Mouse (Mus musculus): ENCODE data around the gene Smc3. TPM values are rescaled to one million over a fixed set of nuclear protein-coding genes. Genes with fewer than 3 reads are reported as not detected.
"Not testable (repeated sequence)": the region's sequence is repeated elsewhere in the genome, so short reads cannot be mapped to it uniquely, and the experiment has no call there.

The Smc3 gene
- polyA plus RNA-seq, 1 experiment from 2014 or later, result 31.0 TPM

- not testable (repeated sequence) for H3K4me2 ChIP-seq; H3K4me1 ChIP-seq (replicated peaks); H3K27ac ChIP-seq (replicated peaks); H3K36me3 ChIP-seq (replicated peaks); H3K9me3 ChIP-seq (replicated peaks); H3K27me3 ChIP-seq; H3K9ac ChIP-seq; ATAC-seq (ENCODE audit: insufficient read depth); H3K4me3 ChIP-seq (replicated peaks)
- WGBS (ENCODE audit: insufficient replicate concordance), result 53% methylated on average over 11 of the region's 11 CpGs
These were observed 56.2 kb downstream of the Smc3 start for GRCm38 (mm10) chr19:53656443-53656842.

DNA sequence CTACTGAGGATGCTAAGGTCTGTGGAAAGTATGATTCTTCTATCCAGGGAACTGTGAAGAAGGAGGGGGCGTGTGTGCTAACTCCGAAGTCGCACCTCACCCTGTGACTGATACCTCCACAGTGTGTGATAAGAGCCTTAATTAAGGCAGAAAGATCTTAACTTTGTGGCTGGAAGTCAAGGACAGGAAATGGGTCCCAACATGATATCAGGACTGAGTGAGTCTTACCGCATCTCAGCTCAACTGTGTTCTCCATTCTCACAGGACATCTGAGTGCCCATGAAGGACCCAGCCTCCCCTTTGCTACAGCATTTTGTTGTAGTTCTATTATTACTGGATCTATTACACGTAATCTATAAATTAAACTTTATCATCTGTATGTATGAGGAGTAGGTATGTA, 57.2 kb downstream of the Smc3 start:
- Histone ChIP-seq H3K4me2 (no peak overlapping the region), H3K4me1 (replicated peaks) (0 out of 2 replicates have a peak, but pooled peaks cover 3% of the 10 kb centered on the region), H3K4me3 (replicated peaks) (no peak overlapping the region), H3K27ac (replicated peaks) (no peak overlapping the region), H3K9me3 (replicated peaks) (no peaks in the 10 kb centered on the region), H3K36me3 (replicated peaks) (no peaks in the 10 kb centered on the region), H3K9ac (no peak overlapping the region), H3K27me3 (no peaks in the 10 kb centered on the region; the same call in 1 of the 2 replicates)
- 31% methylated on average over 5 of the region's 5 CpGs for WGBS (ENCODE audit: insufficient replicate concordance)
- no peak for ATAC-seq (ENCODE audit: insufficient read depth)

GRCm38 (mm10) chr19:53660722-53661420, 60.7 kb downstream of the Smc3 start:
- H3K27ac ChIP-seq (replicated peaks), result no peak overlapping the region
- H3K4me1 ChIP-seq (replicated peaks), result no peaks in the 10 kb centered on the region
- H3K4me3 ChIP-seq (replicated peaks), result no peak overlapping the region
- no peak for ATAC-seq (ENCODE audit: insufficient read depth)
- no peaks in the 10 kb centered on the region for H3K9me3 ChIP-seq (replicated peaks)
- no peak overlapping the region for H3K9ac ChIP-seq
- no peaks in the 10 kb centered on the region; the same call in 1 of the 2 replicates for H3K27me3 ChIP-seq
- no peaks in the 10 kb centered on the region for H3K36me3 ChIP-seq (replicated peaks)
- WGBS (ENCODE audit: insufficient replicate concordance), result 65% methylated on average over 9 of the region's 9 CpGs
- no peak overlapping the region for H3K4me2 ChIP-seq

DNA sequence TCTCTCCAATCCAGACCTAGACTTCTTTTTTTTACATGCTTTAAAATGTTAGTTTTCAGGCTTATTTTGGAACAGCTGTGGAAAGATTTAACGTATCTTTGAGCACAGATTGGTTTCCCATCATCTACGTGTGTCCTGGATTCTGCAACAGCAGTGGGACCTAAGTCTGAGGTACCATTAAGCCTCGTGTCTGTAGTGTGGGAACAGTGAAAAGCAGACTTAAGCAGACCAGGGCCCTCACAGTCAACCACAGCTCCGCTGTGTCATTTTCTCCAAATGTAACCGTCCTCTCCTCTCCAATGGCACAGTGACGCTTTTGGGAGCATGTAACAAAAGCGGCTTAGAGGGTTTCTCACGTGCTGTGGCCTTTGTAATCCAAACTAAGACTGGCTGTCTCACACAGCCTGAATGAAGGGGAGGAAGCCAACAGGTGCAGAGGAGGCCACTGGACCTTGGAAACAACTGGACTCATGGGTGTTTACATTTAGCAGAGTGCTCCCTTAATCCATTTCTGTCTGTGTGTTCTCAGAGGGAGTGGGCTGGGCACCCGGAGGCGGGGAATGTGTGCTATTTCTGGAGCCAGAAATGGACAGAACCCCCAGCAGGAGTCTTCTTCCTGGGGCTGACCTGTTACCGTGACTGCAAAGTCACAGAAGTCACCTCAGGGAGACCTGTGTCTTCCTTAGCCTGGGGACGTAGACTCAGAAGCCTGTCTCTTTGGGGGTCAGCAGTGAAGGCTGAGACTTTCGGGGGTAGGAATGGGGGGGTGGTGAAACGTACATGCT, 61.9 kb downstream of the Smc3 start:
- H3K9me3 ChIP-seq (replicated peaks), result no peaks in the 10 kb centered on the region
- ATAC-seq (ENCODE audit: insufficient read depth), result no peak
- no peak overlapping the region for H3K4me2 ChIP-seq
- 53% methylated on average over 14 of the region's 14 CpGs for WGBS (ENCODE audit: insufficient replicate concordance)
- H3K9ac ChIP-seq, result no peak overlapping the region
- H3K27ac ChIP-seq (replicated peaks), result no peak overlapping the region
- no peaks in the 10 kb centered on the region for H3K36me3 ChIP-seq (replicated peaks)
- no peaks in the 10 kb centered on the region for H3K4me1 ChIP-seq (replicated peaks)
- peaks cover 5% of the 10 kb centered on the region; the same call in 1 of the 2 replicates for H3K27me3 ChIP-seq
- no peak overlapping the region for H3K4me3 ChIP-seq (replicated peaks)

GRCm38 (mm10) chr19:53664831-53665230, 64.6 kb downstream of the Smc3 start:
- Histone ChIP-seq H3K9ac (no peak overlapping the region), H3K4me1 (replicated peaks) (no peaks in the 10 kb centered on the region), H3K9me3 (replicated peaks) (no peaks in the 10 kb centered on the region), H3K4me2 (no peak overlapping the region), H3K27me3 (peaks cover 9% of the 10 kb centered on the region), H3K36me3 (replicated peaks) (no peaks in the 10 kb centered on the region), H3K4me3 (replicated peaks) (no peak overlapping the region), H3K27ac (replicated peaks) (no peak overlapping the region)
- WGBS (ENCODE audit: insufficient replicate concordance), result 73% methylated on average over 9 of the region's 9 CpGs
- no peak for ATAC-seq (ENCODE audit: insufficient read depth)

DNA sequence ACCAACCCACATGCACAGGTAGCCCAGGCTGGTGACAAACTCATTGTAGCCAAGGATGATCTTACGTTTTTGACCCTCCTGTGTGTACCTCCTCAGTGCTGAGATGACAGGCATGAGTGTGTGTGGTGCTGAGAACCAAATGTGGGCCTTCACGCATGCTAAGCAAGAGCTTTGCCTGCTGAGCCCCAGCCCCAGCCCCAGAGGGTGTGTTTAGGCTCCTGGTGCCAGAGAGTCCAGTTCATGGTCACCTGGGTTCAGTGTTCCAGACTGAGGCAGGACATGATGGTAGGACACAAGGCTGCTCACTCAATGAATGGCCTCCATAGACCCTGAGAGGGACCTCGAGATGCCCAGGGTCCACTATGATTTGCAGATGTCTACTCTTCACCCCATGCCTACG, 65.2 kb downstream of the Smc3 start:
- no peak overlapping the region for H3K4me2 ChIP-seq
- no peaks in the 10 kb centered on the region for H3K4me1 ChIP-seq (replicated peaks)
- no peak for ATAC-seq (ENCODE audit: insufficient read depth)
- 55% methylated on average over 4 of the region's 4 CpGs for WGBS (ENCODE audit: insufficient replicate concordance)
- H3K27me3 ChIP-seq, result peaks cover 15% of the 10 kb centered on the region
- H3K9me3 ChIP-seq (replicated peaks), result no peaks in the 10 kb centered on the region
- no peak overlapping the region for H3K27ac ChIP-seq (replicated peaks)
- H3K9ac ChIP-seq, result no peak overlapping the region
- H3K4me3 ChIP-seq (replicated peaks), result no peak overlapping the region
- H3K36me3 ChIP-seq (replicated peaks), result no peaks in the 10 kb centered on the region

DNA sequence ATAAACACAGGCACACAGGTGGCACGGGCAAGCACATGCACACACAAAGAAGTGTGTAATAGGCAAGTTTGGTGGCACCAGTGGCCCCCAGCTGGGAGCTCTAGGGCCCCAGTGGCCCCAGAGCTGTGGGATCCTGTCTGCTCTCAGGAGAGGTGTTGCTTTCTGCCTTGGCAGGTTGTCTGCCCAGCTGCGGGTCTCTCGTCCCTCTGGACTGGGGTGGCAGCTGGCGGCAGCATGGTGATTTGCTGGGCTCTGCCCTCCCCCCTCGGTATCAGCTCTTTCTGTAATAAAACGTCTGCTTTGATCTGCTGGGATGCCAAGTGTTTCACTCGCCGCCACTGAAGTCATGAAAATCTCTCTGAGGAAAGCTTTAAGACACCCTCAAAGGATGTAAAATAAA, 66.5 kb downstream of the Smc3 start:
- ATAC-seq (ENCODE audit: insufficient read depth), result no peak
- H3K27me3 ChIP-seq, result peaks cover 28% of the 10 kb centered on the region
- H3K4me1 ChIP-seq (replicated peaks), result no peaks in the 10 kb centered on the region
- H3K36me3 ChIP-seq (replicated peaks), result no peaks in the 10 kb centered on the region
- 31% methylated on average over 8 of the region's 8 CpGs for WGBS (ENCODE audit: insufficient replicate concordance)
- H3K4me2 ChIP-seq, result no peak overlapping the region
- H3K9me3 ChIP-seq (replicated peaks), result no peaks in the 10 kb centered on the region
- H3K4me3 ChIP-seq (replicated peaks), result no peak overlapping the region
- H3K9ac ChIP-seq, result no peak overlapping the region
- H3K27ac ChIP-seq (replicated peaks), result no peak overlapping the region

DNA sequence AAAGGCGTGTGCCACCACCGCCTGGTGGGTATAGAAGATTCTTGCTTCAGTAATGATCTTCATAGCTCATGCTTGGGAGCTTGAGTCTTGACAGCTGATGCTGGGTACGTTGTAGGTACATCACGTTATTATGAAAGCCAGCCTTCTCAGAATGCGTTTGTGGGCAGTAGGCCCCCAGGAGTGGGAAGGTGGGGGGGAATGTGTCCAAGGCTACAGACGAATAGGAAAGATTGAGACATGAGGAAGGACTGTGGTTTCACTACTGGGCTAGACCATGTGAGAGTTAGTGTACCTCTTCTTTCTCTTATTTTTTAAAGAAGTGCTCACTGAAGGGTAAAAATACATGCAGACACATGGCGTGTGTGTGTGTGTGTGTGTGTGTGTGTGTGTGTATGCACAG, 68.6 kb downstream of the Smc3 start:
- no peak overlapping the region for H3K27ac ChIP-seq (replicated peaks)
- H3K4me3 ChIP-seq (replicated peaks), result no peak overlapping the region
- 55% methylated on average over 7 of the region's 7 CpGs for WGBS (ENCODE audit: insufficient replicate concordance)
- H3K9me3 ChIP-seq (replicated peaks), result no peaks in the 10 kb centered on the region
- peaks cover 44% of the 10 kb centered on the region for H3K27me3 ChIP-seq
- no peaks in the 10 kb centered on the region for H3K36me3 ChIP-seq (replicated peaks)
- H3K4me2 ChIP-seq, result no peak overlapping the region
- H3K4me1 ChIP-seq (replicated peaks), result no peaks in the 10 kb centered on the region
- H3K9ac ChIP-seq, result no peak overlapping the region
- no peak for ATAC-seq (ENCODE audit: insufficient read depth)

DNA sequence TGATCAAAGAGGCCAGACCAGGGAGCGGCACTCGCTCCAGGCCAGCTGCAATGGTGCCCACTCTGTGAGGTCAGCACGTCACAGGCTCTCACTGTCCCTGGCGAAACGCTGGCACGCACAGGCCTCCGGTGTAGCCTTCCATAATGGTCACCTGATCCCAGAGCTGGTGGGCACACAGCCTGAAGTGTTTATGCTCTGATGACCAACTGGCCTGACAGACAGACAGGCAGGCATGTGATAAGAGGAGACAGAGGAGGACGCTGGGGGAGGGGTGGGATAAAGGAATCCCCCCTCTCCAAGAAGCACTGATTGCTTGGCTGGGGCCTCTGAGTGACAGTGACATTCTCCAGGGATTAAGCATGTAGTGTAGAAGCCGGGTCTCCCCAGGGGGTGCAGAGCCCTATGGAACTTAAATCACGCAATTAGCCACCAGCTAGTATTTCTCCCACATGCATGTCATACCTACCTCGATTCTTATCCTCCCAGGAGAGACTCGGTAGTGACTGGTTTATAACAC, 70.5 kb downstream of the Smc3 start:
- Histone ChIP-seq H3K9ac (no peak overlapping the region), H3K27me3 (peaks cover 63% of the 10 kb centered on the region), H3K27ac (replicated peaks) (no peak overlapping the region), H3K4me2 (no peak overlapping the region), H3K4me1 (replicated peaks) (no peaks in the 10 kb centered on the region), H3K4me3 (replicated peaks) (no peak overlapping the region), H3K36me3 (replicated peaks) (no peaks in the 10 kb centered on the region), H3K9me3 (replicated peaks) (no peaks in the 10 kb centered on the region)
- ATAC-seq (ENCODE audit: insufficient read depth), result no peak
- 51% methylated on average over 12 of the region's 12 CpGs for WGBS (ENCODE audit: insufficient replicate concordance)

- Histone ChIP-seq H3K9me3 (replicated peaks) (no peaks in the 10 kb centered on the region), H3K4me3 (replicated peaks) (no peak overlapping the region), H3K9ac (no peak overlapping the region), H3K27me3 (peaks cover 69% of the 10 kb centered on the region), H3K4me2 (no peak overlapping the region), H3K4me1 (replicated peaks) (peaks cover 4% of the 10 kb centered on the region), H3K36me3 (replicated peaks) (no peaks in the 10 kb centered on the region), H3K27ac (replicated peaks) (no peak overlapping the region)
- WGBS (ENCODE audit: insufficient replicate concordance), result 52% methylated on average over 3 of the region's 3 CpGs
- ATAC-seq (ENCODE audit: insufficient read depth), result no peak
These were observed 71.2 kb downstream of the Smc3 start for GRCm38 (mm10) chr19:53671432-53671831.

- ATAC-seq (ENCODE audit: insufficient read depth), result no peak
- peaks cover 92% of the 10 kb centered on the region for H3K27me3 ChIP-seq
- no peak overlapping the region for H3K4me3 ChIP-seq (replicated peaks)
- H3K4me1 ChIP-seq (replicated peaks), result peaks cover 14% of the 10 kb centered on the region
- no peaks in the 10 kb centered on the region for H3K36me3 ChIP-seq (replicated peaks)
- no peaks in the 10 kb centered on the region for H3K9me3 ChIP-seq (replicated peaks)
- no peak overlapping the region for H3K9ac ChIP-seq
- no peak overlapping the region for H3K27ac ChIP-seq (replicated peaks)
- no peak overlapping the region for H3K4me2 ChIP-seq
- 21% methylated on average over 9 of the region's 9 CpGs for WGBS (ENCODE audit: insufficient replicate concordance)
These were observed 74.1 kb downstream of the Smc3 start for GRCm38 (mm10) chr19:53674131-53674925.
